Mouse (Mus musculus): ENCODE data around the gene 2410004P03Rik. TPM values are rescaled to one million over a fixed set of nuclear protein-coding genes. Genes with fewer than 3 reads are reported as not detected.
"Not testable (repeated sequence)": the region's sequence is repeated elsewhere in the genome, so short reads cannot be mapped to it uniquely, and the experiment has no call there.

2410004P03Rik gene
- polyA plus RNA-seq, 1 experiment = not detected

- TF ChIP-seq CTCF (IDR thresholded peaks at IDR 0.05; ENCODE audit: borderline replicate concordance, insufficient read depth, low read length) (0 out of 2 replicates have a peak, but pooled peaks have one; percentile 29), POLR2A (IDR thresholded peaks at IDR 0.05; ENCODE audit: low read depth, low read length) (no peak)
- H3K27ac ChIP-seq (ENCODE audit: insufficient read depth, low read length) = no peak overlapping the region
These were observed 21.4 kb upstream of the 2410004P03Rik start for GRCm38 (mm10) chr12:17032694-17033463.

GRCm38 (mm10) chr12:17024554-17025110 lies 13.1 kb upstream of the 2410004P03Rik start:
- H3K27ac ChIP-seq (ENCODE audit: insufficient read depth, low read length) = no peak overlapping the region
- TF ChIP-seq CTCF (IDR thresholded peaks at IDR 0.05; ENCODE audit: borderline replicate concordance, insufficient read depth, low read length) (no peak), POLR2A (IDR thresholded peaks at IDR 0.05; ENCODE audit: low read depth, low read length) (no peak)
- H3K4me3 ChIP-seq (ENCODE audit: insufficient read depth, low read length) = no peak overlapping the region
- no peaks in the 10 kb centered on the region for H3K4me1 ChIP-seq (ENCODE audit: control insufficient read depth, insufficient read depth, low read length)

More at GRCm38 (mm10) chr12:17032694-17033463, 21.4 kb upstream of the 2410004P03Rik start:
- H3K4me3 ChIP-seq (ENCODE audit: insufficient read depth, low read length) = no peak overlapping the region
- H3K4me1 ChIP-seq (ENCODE audit: control insufficient read depth, insufficient read depth, low read length) = peaks cover 3% of the 10 kb centered on the region; the same call in 1 of the 2 replicates

GRCm38 (mm10) chr12:17022145-17022544 lies 10.6 kb upstream of the 2410004P03Rik start:
- Histone ChIP-seq H3K4me1 (ENCODE audit: control insufficient read depth, insufficient read depth, low read length) (no peaks in the 10 kb centered on the region), H3K27ac (ENCODE audit: insufficient read depth, low read length) (no peak overlapping the region), H3K4me3 (ENCODE audit: insufficient read depth, low read length) (no peak overlapping the region)
- TF ChIP-seq CTCF (IDR thresholded peaks at IDR 0.05; ENCODE audit: borderline replicate concordance, insufficient read depth, low read length) (no peak), POLR2A (IDR thresholded peaks at IDR 0.05; ENCODE audit: low read depth, low read length) (no peak)

- not testable (repeated sequence) for H3K27ac ChIP-seq (ENCODE audit: insufficient read depth, low read length); H3K4me3 ChIP-seq (ENCODE audit: insufficient read depth, low read length); H3K4me1 ChIP-seq (ENCODE audit: control insufficient read depth, insufficient read depth, low read length)
These were observed 9.6 kb upstream of the 2410004P03Rik start for GRCm38 (mm10) chr12:17021125-17021524.

- no peak overlapping the region for H3K27ac ChIP-seq (ENCODE audit: insufficient read depth, low read length)
- no peak overlapping the region for H3K4me3 ChIP-seq (ENCODE audit: insufficient read depth, low read length)
- no peaks in the 10 kb centered on the region for H3K4me1 ChIP-seq (ENCODE audit: control insufficient read depth, insufficient read depth, low read length)
- TF ChIP-seq CTCF (IDR thresholded peaks at IDR 0.05; ENCODE audit: borderline replicate concordance, insufficient read depth, low read length) (no peak), POLR2A (IDR thresholded peaks at IDR 0.05; ENCODE audit: low read depth, low read length) (no peak)
These were observed 6.9 kb upstream of the 2410004P03Rik start for GRCm38 (mm10) chr12:17018468-17018867.

GRCm38 (mm10) chr12:17015711-17016110 lies 4.2 kb upstream of the 2410004P03Rik start:
- TF ChIP-seq POLR2A (IDR thresholded peaks at IDR 0.05; ENCODE audit: low read depth, low read length) = no peak
- TF ChIP-seq CTCF (IDR thresholded peaks at IDR 0.05; ENCODE audit: borderline replicate concordance, insufficient read depth, low read length) = no peak
- no peak overlapping the region for H3K27ac ChIP-seq (ENCODE audit: insufficient read depth, low read length)
- H3K4me1 ChIP-seq (ENCODE audit: control insufficient read depth, insufficient read depth, low read length) = no peaks in the 10 kb centered on the region; the same call in 1 of the 2 replicates
- no peak overlapping the region for H3K4me3 ChIP-seq (ENCODE audit: insufficient read depth, low read length)

GRCm38 (mm10) chr12:17012067-17012899 lies 756 bp upstream of the 2410004P03Rik start:
- TF ChIP-seq CTCF (IDR thresholded peaks at IDR 0.05; ENCODE audit: borderline replicate concordance, insufficient read depth, low read length) (no peak), POLR2A (IDR thresholded peaks at IDR 0.05; ENCODE audit: low read depth, low read length) (no peak)
- Histone ChIP-seq H3K4me3 (ENCODE audit: insufficient read depth, low read length) (no peak overlapping the region), H3K27ac (ENCODE audit: insufficient read depth, low read length) (no peak overlapping the region), H3K4me1 (ENCODE audit: control insufficient read depth, insufficient read depth, low read length) (no peaks in the 10 kb centered on the region; the same call in 1 of the 2 replicates)

GRCm38 (mm10) chr12:17009466-17009865 lies 2.1 kb downstream of the 2410004P03Rik start:
- no peaks in the 10 kb centered on the region; the same call in 1 of the 2 replicates for H3K4me1 ChIP-seq (ENCODE audit: control insufficient read depth, insufficient read depth, low read length)
- TF ChIP-seq POLR2A (IDR thresholded peaks at IDR 0.05; ENCODE audit: low read depth, low read length) (no peak), CTCF (IDR thresholded peaks at IDR 0.05; ENCODE audit: borderline replicate concordance, insufficient read depth, low read length) (no peak)

GRCm38 (mm10) chr12:17001211-17001610 lies 10.3 kb downstream of the 2410004P03Rik start:
- no peak for TF ChIP-seq CTCF (IDR thresholded peaks at IDR 0.05; ENCODE audit: borderline replicate concordance, insufficient read depth, low read length)
- TF ChIP-seq POLR2A (IDR thresholded peaks at IDR 0.05; ENCODE audit: low read depth, low read length) = no peak
- Histone ChIP-seq H3K27ac (ENCODE audit: insufficient read depth, low read length) (no peak overlapping the region), H3K4me3 (ENCODE audit: insufficient read depth, low read length) (no peak overlapping the region), H3K4me1 (ENCODE audit: control insufficient read depth, insufficient read depth, low read length) (peaks cover 7% of the 10 kb centered on the region; the same call in 1 of the 2 replicates)

More at GRCm38 (mm10) chr12:17009466-17009865, 2.1 kb downstream of the 2410004P03Rik start:
- Histone ChIP-seq H3K4me3 (ENCODE audit: insufficient read depth, low read length) (no peak overlapping the region), H3K27ac (ENCODE audit: insufficient read depth, low read length) (no peak overlapping the region)
